Mouse (Mus musculus) T-helper 2 cell (primary cell): ENCODE data around the gene Sf3a3.

Source experiments
- in situ Hi-C: fragments of 300-600 bp; cut with MboI, MseI; formaldehyde crosslinking; loops from one replicate; pipeline ENCODE4 v1.15.1; 2025; ENCODE audit warnings: high pct_unique_total_duplicates

Sf3a3 gene

GRCm38 (mm10) chr4:124773449-124773848, 58.9 kb downstream of the Sf3a3 start:
- in situ Hi-C loops: no loop called here

GRCm38 (mm10) chr4:124773995-124774394, 59.4 kb downstream of the Sf3a3 start:
- in situ Hi-C loops: no loop called here

GRCm38 (mm10) chr4:124774429-124774828, 59.9 kb downstream of the Sf3a3 start:
- in situ Hi-C loops: no loop called here

GRCm38 (mm10) chr4:124781361-124781760, 66.8 kb downstream of the Sf3a3 start:
- in situ Hi-C loops: no loop called here
